Mouse (Mus musculus): ENCODE results near the gene Nat8f2. TPM values are rescaled to one million over a fixed set of nuclear protein-coding genes. Genes with fewer than 3 reads are reported as not detected.

The Nat8f2 gene
- total and polyA plus RNA-seq, 3 experiments = 0.13 TPM; not detected in 2

DNA sequence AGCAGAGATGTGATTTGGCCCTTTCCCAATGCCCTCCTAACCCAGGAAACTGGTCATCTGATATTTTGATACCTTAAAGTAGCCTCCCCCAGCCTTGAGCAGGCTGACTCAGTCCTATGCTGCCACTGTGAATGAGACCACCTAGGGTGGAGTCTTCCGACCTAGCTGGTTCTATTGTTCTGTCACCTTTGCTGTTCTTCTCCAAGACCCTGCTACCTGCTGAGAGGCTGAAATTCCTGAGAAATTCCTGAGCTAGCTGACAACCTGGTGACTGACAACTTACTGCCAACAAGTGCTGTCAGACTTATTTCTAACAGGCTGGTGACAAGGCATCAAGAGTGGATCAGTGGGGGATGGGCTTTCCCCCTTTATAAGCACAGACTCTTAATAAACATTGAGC, 50.6 kb downstream of the Nat8f2 start:
- Histone ChIP-seq H3K79me2 (replicated peaks; ENCODE audit: control insufficient read depth, insufficient read depth, low read length) (no peaks in the 10 kb centered on the region), H3K4me1 (ENCODE audit: control insufficient read depth, insufficient read depth, low read length) (no peaks in the 10 kb centered on the region), H3K27me3 (ENCODE audit: control insufficient read depth, insufficient read depth, low read length) (no peaks in the 10 kb centered on the region), H3K27ac (no peak overlapping the region), H3K9ac (ENCODE audit: low read depth, low read length) (no peak overlapping the region), H3K4me3 (no peak overlapping the region), H3K36me3 (ENCODE audit: control insufficient read depth, insufficient read depth, low read length) (no peaks in the 10 kb centered on the region)
- no peak for DNase-seq
- no peak for TF ChIP-seq EP300 (IDR thresholded peaks at IDR 0.05; ENCODE audit: insufficient read depth, low read depth, low read length)
- no peak for TF ChIP-seq POLR2A (IDR thresholded peaks at IDR 0.05; ENCODE audit: insufficient read depth, low read depth, low read length)
- TF ChIP-seq CTCF (IDR thresholded peaks at IDR 0.05) = no peak
- WGBS = 67% methylated on average over 1 of the region's 1 CpGs
- intact Hi-C loops (cut with DNase I) = no loop called here

Other genes starting within 250 kb of the Nat8f2 start
- gene Nat8f7, start 156.0 kb downstream of the Nat8f2 start, total RNA-seq (2021) = under 1 TPM in 1 of 2 experiments, not detected in 1; 0.13 TPM
- gene Nat8f7, start 156.0 kb downstream of the Nat8f2 start, polyA plus RNA-seq (2012; rRNA removed) = 0.47 and 0.62 TPM in 2 replicates
- not detected for gene Nat8f3, start 103.4 kb downstream of the Nat8f2 start, total RNA-seq (2021)
- 0.64 and 2.7 TPM in 2 replicates for gene Nat8f3, start 103.4 kb downstream of the Nat8f2 start, polyA plus RNA-seq (2012; rRNA removed)
- under 1 TPM in 1 of 2 experiments, not detected in 1; 0.18 TPM for gene Nat8f6, start 48.2 kb downstream of the Nat8f2 start, total RNA-seq (2021)
- gene Nat8f6, start 48.2 kb downstream of the Nat8f2 start, polyA plus RNA-seq (2012; rRNA removed) = 0.29 and 0.73 TPM in 2 replicates
- gene Nat8f5, start 48.2 kb downstream of the Nat8f2 start, total RNA-seq (2021) = not detected
- gene Nat8f5, start 48.2 kb downstream of the Nat8f2 start, polyA plus RNA-seq (2012; rRNA removed) = not detected in 2 replicates
- not detected for gene Nat8, start 37.1 kb downstream of the Nat8f2 start, total RNA-seq (2021)
- gene Nat8, start 37.1 kb downstream of the Nat8f2 start, polyA plus RNA-seq (2012; rRNA removed) = not detected in 2 replicates
- under 1 TPM; 0.73 to 0.76 TPM for gene Nat8f4, start 35.7 kb upstream of the Nat8f2 start, total RNA-seq (2021)
- gene Nat8f4, start 35.7 kb upstream of the Nat8f2 start, polyA plus RNA-seq (2012; rRNA removed) = 0.66 and 1.5 TPM in 2 replicates
- gene Tprkb, start 42.7 kb upstream of the Nat8f2 start, total RNA-seq (2021) = 10 to 100 TPM; 11.0 to 14.1 TPM
- 12.2 and 15.5 TPM in 2 replicates for gene Tprkb, start 42.7 kb upstream of the Nat8f2 start, polyA plus RNA-seq (2012; rRNA removed)
- 1 to 10 TPM; 2.0 to 2.1 TPM for gene Nat8f1, start 46.5 kb upstream of the Nat8f2 start, total RNA-seq (2021)
- 5.1 and 6.1 TPM in 2 replicates for gene Nat8f1, start 46.5 kb upstream of the Nat8f2 start, polyA plus RNA-seq (2012; rRNA removed)
- gene Dusp11, start 92.5 kb upstream of the Nat8f2 start, total RNA-seq (2021) = 10 to 100 TPM; 38.0 to 41.8 TPM
- gene Dusp11, start 92.5 kb upstream of the Nat8f2 start, polyA plus RNA-seq (2012; rRNA removed) = 26.0 and 52.4 TPM in 2 replicates
- gene Figla, start 147.0 kb upstream of the Nat8f2 start, total RNA-seq (2021) = not detected
- not detected in 2 replicates for gene Figla, start 147.0 kb upstream of the Nat8f2 start, polyA plus RNA-seq (2012; rRNA removed)
- gene Add2, start 159.5 kb upstream of the Nat8f2 start, total RNA-seq (2021) = under 1 TPM; 0.16 to 0.39 TPM
- 0.25 and 0.47 TPM in 2 replicates for gene Add2, start 159.5 kb upstream of the Nat8f2 start, polyA plus RNA-seq (2012; rRNA removed)